Mouse (Mus musculus) midbrain, embryonic 15.5 days (tissue): ENCODE measurements around the gene Susd6. TPM values are rescaled to one million over a fixed set of nuclear protein-coding genes. Genes with fewer than 3 reads are reported as not detected.
"Not testable (repeated sequence)": the region's sequence is repeated elsewhere in the genome, so short reads cannot be mapped to it uniquely, and the experiment has no call there.

ENCODE experiments used
- ATAC-seq: fragments of 200-750 bp; cut with Nextera tagmentation; replicated peaks from 2 replicates; pipeline ENCODE4 v1.8.0; 2017; ENCODE audit warnings: moderate TSS enrichment
- H3K27ac ChIP-seq: fragments of 300-500 bp; sonication (generic); 2 replicates; pipeline ENCODE4 v1.5.1; 2015; ENCODE audit warnings: mild to moderate bottlenecking, inconsistent platforms
- H3K27me3 ChIP-seq: fragments of 300-500 bp; sonication (generic); replicated peaks from 2 replicates; pipeline ENCODE4 v1.6.1; 2015; ENCODE audit warnings: inconsistent platforms
- H3K36me3 ChIP-seq: fragments of 300-500 bp; sonication (generic); replicated peaks from 2 replicates; pipeline ENCODE4 v1.6.1; 2015; ENCODE audit warnings: inconsistent platforms
- H3K4me1 ChIP-seq: fragments of 300-500 bp; sonication (generic); 2 replicates; pipeline ENCODE4 v1.6.1; 2015; ENCODE audit warnings: inconsistent platforms
- H3K4me2 ChIP-seq: fragments of 300-500 bp; sonication (generic); 2 replicates; pipeline ENCODE4 v1.6.1; 2015; ENCODE audit warnings: inconsistent platforms, mild to moderate bottlenecking, moderate library complexity
- H3K4me3 ChIP-seq: fragments of 300-500 bp; sonication (generic); 2 replicates; pipeline ENCODE4 v1.5.1; 2015; ENCODE audit warnings: mild to moderate bottlenecking, inconsistent platforms
- H3K9ac ChIP-seq: fragments of 300-500 bp; sonication (generic); 2 replicates; pipeline ENCODE4 v1.6.1; 2015; ENCODE audit warnings: mild to moderate bottlenecking, inconsistent platforms
- H3K9me3 ChIP-seq: fragments of 300-500 bp; sonication (generic); 2 replicates; pipeline ENCODE4 v1.6.1; 2016; ENCODE audit warnings: inconsistent platforms
- WGBS: fragments of 180-500 bp; shearing (Covaris S2); methylation state at CpG from one replicate; pipeline ENCODE4 v1.1.7; 2015; ENCODE audit warnings: mixed read lengths; 5-methylcytosine and 5-hydroxymethylcytosine counted together
- polyA plus RNA-seq: library from polyadenylated mRNA; unstranded; fragments of >200 nt; fragmentation: Nextera tagmentation; extraction: Ambion mirVana; gene quantifications from 2 replicates; pipeline ENCODE4 v1.2.1, GENCODE M21; 2015

Gene Susd6
- polyA plus RNA-seq, 1 experiment from 2014 or later = 13.6 TPM

GRCm38 (mm10) chr12:80819020-80819419, 28.7 kb downstream of the Susd6 start:
- not testable (repeated sequence) for H3K9ac ChIP-seq, H3K27ac ChIP-seq, H3K4me2 ChIP-seq, ATAC-seq, H3K27me3 ChIP-seq, H3K4me3 ChIP-seq, H3K4me1 ChIP-seq, H3K36me3 ChIP-seq, H3K9me3 ChIP-seq
- WGBS = 82% methylated on average over 2 of the region's 2 CpGs

GRCm38 (mm10) chr12:80821312-80822007, 31.1 kb downstream of the Susd6 start:
- H3K4me3 ChIP-seq = no peak overlapping the region
- no peak for ATAC-seq
- H3K9ac ChIP-seq = no peak overlapping the region
- H3K9me3 ChIP-seq = no peaks in the 10 kb centered on the region
- H3K4me1 ChIP-seq = peaks cover 4% of the 10 kb centered on the region; the same call in 1 of the 2 replicates
- no peak overlapping the region for H3K4me2 ChIP-seq
- no peaks in the 10 kb centered on the region for H3K36me3 ChIP-seq
- no peaks in the 10 kb centered on the region for H3K27me3 ChIP-seq
- H3K27ac ChIP-seq = no peak overlapping the region
- 88% methylated on average over 4 of the region's 4 CpGs for WGBS

- H3K27me3 ChIP-seq = no peaks in the 10 kb centered on the region
- H3K4me3 ChIP-seq = no peak overlapping the region
- H3K4me1 ChIP-seq = peaks cover 5% of the 10 kb centered on the region; the same call in 1 of the 2 replicates
- no peak overlapping the region for H3K4me2 ChIP-seq
- no peaks in the 10 kb centered on the region for H3K36me3 ChIP-seq
- ATAC-seq = no peak
- H3K9me3 ChIP-seq = no peaks in the 10 kb centered on the region
- H3K27ac ChIP-seq = no peak overlapping the region
- no peak overlapping the region for H3K9ac ChIP-seq
- WGBS = 96% methylated on average over 7 of the region's 7 CpGs
These were observed 32.2 kb downstream of the Susd6 start for GRCm38 (mm10) chr12:80822533-80822932.

- no peak for ATAC-seq
- no peak overlapping the region for H3K4me2 ChIP-seq
- WGBS = 83% methylated on average over 1 of the region's 1 CpGs
These were observed 33.9 kb downstream of the Susd6 start for GRCm38 (mm10) chr12:80824202-80824601.

GRCm38 (mm10) chr12:80826423-80826822, 36.1 kb downstream of the Susd6 start:
- WGBS = 49% methylated on average over 1 of the region's 1 CpGs
- peaks cover 5% of the 10 kb centered on the region; the same call in 1 of the 2 replicates for H3K4me1 ChIP-seq
- no peaks in the 10 kb centered on the region for H3K36me3 ChIP-seq
- no peak overlapping the region for H3K9ac ChIP-seq
- H3K4me2 ChIP-seq = no peak overlapping the region
- no peaks in the 10 kb centered on the region for H3K9me3 ChIP-seq
- H3K27me3 ChIP-seq = no peaks in the 10 kb centered on the region
- no peak overlapping the region for H3K4me3 ChIP-seq
- no peak overlapping the region for H3K27ac ChIP-seq
- no peak for ATAC-seq

More at GRCm38 (mm10) chr12:80824202-80824601, 33.9 kb downstream of the Susd6 start:
- no peaks in the 10 kb centered on the region for H3K9me3 ChIP-seq
- no peak overlapping the region for H3K4me3 ChIP-seq
- no peak overlapping the region for H3K9ac ChIP-seq
- H3K4me1 ChIP-seq = peaks cover 5% of the 10 kb centered on the region; the same call in 1 of the 2 replicates
- no peaks in the 10 kb centered on the region for H3K27me3 ChIP-seq
- no peak overlapping the region for H3K27ac ChIP-seq
- H3K36me3 ChIP-seq = no peaks in the 10 kb centered on the region

- H3K4me3 ChIP-seq = no peak overlapping the region
- H3K27me3 ChIP-seq = no peaks in the 10 kb centered on the region
- no peak overlapping the region for H3K9ac ChIP-seq
- 83% methylated on average over 5 of the region's 5 CpGs for WGBS
- H3K4me2 ChIP-seq = no peak overlapping the region
- H3K4me1 ChIP-seq = peaks cover 5% of the 10 kb centered on the region; the same call in 1 of the 2 replicates
- no peaks in the 10 kb centered on the region for H3K36me3 ChIP-seq
- H3K9me3 ChIP-seq = no peaks in the 10 kb centered on the region
- no peak for ATAC-seq
- no peak overlapping the region for H3K27ac ChIP-seq
These were observed 37.2 kb downstream of the Susd6 start for GRCm38 (mm10) chr12:80827464-80828015.

GRCm38 (mm10) chr12:80828020-80828419, 37.7 kb downstream of the Susd6 start:
- Histone ChIP-seq H3K9me3 (no peaks in the 10 kb centered on the region), H3K4me2 (no peak overlapping the region), H3K9ac (no peak overlapping the region), H3K36me3 (no peaks in the 10 kb centered on the region), H3K27me3 (no peaks in the 10 kb centered on the region), H3K4me1 (peaks cover 5% of the 10 kb centered on the region; the same call in 1 of the 2 replicates), H3K4me3 (no peak overlapping the region), H3K27ac (no peak overlapping the region)
- no peak for ATAC-seq
- 89% methylated on average over 5 of the region's 5 CpGs for WGBS

- Histone ChIP-seq H3K4me3 (no peak overlapping the region), H3K27ac (no peak overlapping the region), H3K9ac (no peak overlapping the region), H3K27me3 (no peaks in the 10 kb centered on the region), H3K36me3 (no peaks in the 10 kb centered on the region), H3K4me1 (peaks cover 5% of the 10 kb centered on the region; the same call in 1 of the 2 replicates), H3K4me2 (no peak overlapping the region), H3K9me3 (no peaks in the 10 kb centered on the region)
- 91% methylated on average over 2 of the region's 2 CpGs for WGBS
- no peak for ATAC-seq
These were observed 38.6 kb downstream of the Susd6 start for GRCm38 (mm10) chr12:80828951-80829350.

GRCm38 (mm10) chr12:80830211-80830610, 39.9 kb downstream of the Susd6 start:
- Histone ChIP-seq H3K4me1 (peaks cover 5% of the 10 kb centered on the region; the same call in 1 of the 2 replicates), H3K36me3 (no peaks in the 10 kb centered on the region), H3K9me3 (no peaks in the 10 kb centered on the region), H3K4me2 (no peak overlapping the region), H3K4me3 (no peak overlapping the region), H3K27me3 (no peaks in the 10 kb centered on the region), H3K9ac (no peak overlapping the region), H3K27ac (no peak overlapping the region)
- 77% methylated on average over 2 of the region's 2 CpGs for WGBS
- ATAC-seq = no peak

GRCm38 (mm10) chr12:80830820-80831219, 40.5 kb downstream of the Susd6 start:
- no peak for ATAC-seq
- Histone ChIP-seq H3K9me3 (no peaks in the 10 kb centered on the region), H3K4me3 (no peak overlapping the region), H3K27ac (no peak overlapping the region), H3K36me3 (no peaks in the 10 kb centered on the region), H3K4me2 (no peak overlapping the region), H3K27me3 (no peaks in the 10 kb centered on the region), H3K9ac (no peak overlapping the region), H3K4me1 (peaks cover 5% of the 10 kb centered on the region; the same call in 1 of the 2 replicates)
- 59% methylated on average over 2 of the region's 2 CpGs for WGBS

GRCm38 (mm10) chr12:80832313-80832712, 42.0 kb downstream of the Susd6 start:
- no peaks in the 10 kb centered on the region for H3K4me1 ChIP-seq
- no peaks in the 10 kb centered on the region for H3K27me3 ChIP-seq
- 70% methylated on average over 1 of the region's 1 CpGs for WGBS
- ATAC-seq = no peak
- no peak overlapping the region for H3K9ac ChIP-seq
- H3K27ac ChIP-seq = no peak overlapping the region
- H3K4me3 ChIP-seq = no peak overlapping the region
- no peaks in the 10 kb centered on the region for H3K36me3 ChIP-seq
- no peaks in the 10 kb centered on the region for H3K9me3 ChIP-seq
- H3K4me2 ChIP-seq = no peak overlapping the region

GRCm38 (mm10) chr12:80833541-80833940, 43.2 kb downstream of the Susd6 start:
- WGBS = 71% methylated on average over 2 of the region's 2 CpGs

More at GRCm38 (mm10) chr12:80833541-80833940, 43.2 kb downstream of the Susd6 start:
- H3K36me3 ChIP-seq = no peaks in the 10 kb centered on the region
- no peak overlapping the region for H3K9ac ChIP-seq
- H3K9me3 ChIP-seq = no peaks in the 10 kb centered on the region
- H3K4me2 ChIP-seq = no peak overlapping the region
- H3K27me3 ChIP-seq = no peaks in the 10 kb centered on the region
- H3K4me3 ChIP-seq = no peak overlapping the region
- H3K27ac ChIP-seq = no peak overlapping the region
- ATAC-seq = no peak
- H3K4me1 ChIP-seq = no peaks in the 10 kb centered on the region
